Mouse (Mus musculus) heart, adult 2 months (tissue): ENCODE results near the gene Pkd2l1.

Experiments
- CTCF ChIP-seq: fragments of 200-600 bp; IDR thresholded peaks from 2 replicates; pipeline ENCODE4 v1.8.1; 2022; ENCODE audit warnings: antibody characterized with exemption, mild to moderate bottlenecking, moderate library complexity
- EP300 ChIP-seq: fragments of 200-500 bp; IDR thresholded peaks from 2 replicates; pipeline ENCODE4 v1.6.1; 2011; ENCODE audit warnings: low read depth, low read length, control low read depth; ENCODE audit not compliant: insufficient read depth
- POLR2A ChIP-seq: fragments of 200-500 bp; IDR thresholded peaks from 2 replicates; pipeline ENCODE4 v1.6.1; 2011; ENCODE audit warnings: mild to moderate bottlenecking, low read depth, low read length, control low read depth; ENCODE audit not compliant: insufficient read depth

- TF ChIP-seq CTCF (no peak), POLR2A (no peak), EP300 (no peak)
Measured at GRCm38 (mm10) chr19:44107661-44108521, 84.4 kb downstream of the Pkd2l1 start.
